Mouse (Mus musculus) limb, embryonic 15.5 days (tissue): Measurements from ENCODE around the gene Gimap8. TPM values are rescaled to one million over a fixed set of nuclear protein-coding genes. Genes with fewer than 3 reads are reported as not detected.

ENCODE experiments used
- ATAC-seq: fragments of 200-750 bp; cut with Nextera tagmentation; 2 replicates; pipeline ENCODE4 v1.8.0; 2017; ENCODE audit warnings: low read depth, moderate TSS enrichment; ENCODE audit not compliant: insufficient number of reproducible peaks, low FRiP score, low TSS enrichment
- H3K27ac ChIP-seq: fragments of 300-500 bp; sonication (generic); 2 replicates; pipeline ENCODE4 v1.5.1; 2015; ENCODE audit warnings: moderate library complexity, mild to moderate bottlenecking, inconsistent platforms
- H3K27me3 ChIP-seq: fragments of 300-500 bp; sonication (generic); 2 replicates; pipeline ENCODE4 v1.6.1; 2015; ENCODE audit warnings: inconsistent platforms
- H3K36me3 ChIP-seq: fragments of 300-500 bp; sonication (generic); 2 replicates; pipeline ENCODE4 v1.6.1; 2015; ENCODE audit warnings: inconsistent platforms
- H3K4me1 ChIP-seq: fragments of 300-500 bp; sonication (generic); 2 replicates; pipeline ENCODE4 v1.6.1; 2015; ENCODE audit warnings: inconsistent platforms
- H3K4me2 ChIP-seq: fragments of 300-500 bp; sonication (generic); 2 replicates; pipeline ENCODE4 v1.6.1; 2015; ENCODE audit warnings: mild to moderate bottlenecking, inconsistent platforms
- H3K4me3 ChIP-seq: fragments of 300-500 bp; sonication (generic); 2 replicates; pipeline ENCODE4 v1.5.1; 2015; ENCODE audit warnings: mild to moderate bottlenecking, inconsistent platforms
- H3K9ac ChIP-seq: fragments of 300-500 bp; sonication (generic); 2 replicates; pipeline ENCODE4 v1.6.1; 2015; ENCODE audit warnings: inconsistent platforms
- H3K9me3 ChIP-seq: fragments of 300-500 bp; sonication (generic); 2 replicates; pipeline ENCODE4 v1.6.1; 2016; ENCODE audit warnings: inconsistent platforms
- WGBS: fragments of 180-500 bp; shearing (Covaris S2); methylation state at CpG from one replicate; pipeline ENCODE4 v1.1.7; 2015; 5-methylcytosine and 5-hydroxymethylcytosine counted together
- polyA plus RNA-seq: library from polyadenylated mRNA; unstranded; fragments of >200 nt; fragmentation: Nextera tagmentation; extraction: Ambion mirVana; gene quantifications from 2 replicates; pipeline ENCODE4 v1.2.1, GENCODE M21; 2015

The Gimap8 gene
- polyA plus RNA-seq, 1 experiment from 2014 or later, result 1.4 TPM

- no peaks in the 10 kb centered on the region for H3K27me3 ChIP-seq
- H3K4me2 ChIP-seq, result no peak overlapping the region
- no peaks in the 10 kb centered on the region for H3K9me3 ChIP-seq
- no peak overlapping the region for H3K9ac ChIP-seq
- H3K36me3 ChIP-seq, result no peaks in the 10 kb centered on the region
- no peaks in the 10 kb centered on the region for H3K4me1 ChIP-seq
- no peak for ATAC-seq
- no peak overlapping the region for H3K27ac ChIP-seq
- WGBS, result 59% methylated on average over 6 of the region's 6 CpGs
- no peak overlapping the region for H3K4me3 ChIP-seq
These were observed 5.6 kb upstream of the Gimap8 start for GRCm38 (mm10) chr6:48641391-48641790.

- H3K9ac ChIP-seq, result no peak overlapping the region
- no peaks in the 10 kb centered on the region for H3K4me1 ChIP-seq
- H3K4me3 ChIP-seq, result no peak overlapping the region
- H3K27ac ChIP-seq, result no peak overlapping the region
- no peaks in the 10 kb centered on the region for H3K36me3 ChIP-seq
- no peak overlapping the region for H3K4me2 ChIP-seq
- 18% methylated on average over 4 of the region's 4 CpGs for WGBS
- H3K27me3 ChIP-seq, result no peaks in the 10 kb centered on the region
- no peaks in the 10 kb centered on the region for H3K9me3 ChIP-seq
- ATAC-seq, result no peak
These were observed 4.2 kb upstream of the Gimap8 start for GRCm38 (mm10) chr6:48642764-48643292.

GRCm38 (mm10) chr6:48645660-48646308 is 1.2 kb upstream of the Gimap8 start:
- no peak overlapping the region for H3K9ac ChIP-seq
- no peaks in the 10 kb centered on the region for H3K36me3 ChIP-seq
- no peak overlapping the region for H3K4me3 ChIP-seq
- H3K4me2 ChIP-seq, result no peak overlapping the region
- WGBS, result 9% methylated on average over 12 of the region's 12 CpGs
- no peaks in the 10 kb centered on the region for H3K4me1 ChIP-seq
- H3K9me3 ChIP-seq, result no peaks in the 10 kb centered on the region
- no peak overlapping the region for H3K27ac ChIP-seq
- no peak for ATAC-seq
- no peaks in the 10 kb centered on the region for H3K27me3 ChIP-seq

- no peak for ATAC-seq
- 82% methylated on average over 4 of the region's 4 CpGs for WGBS
- no peaks in the 10 kb centered on the region for H3K27me3 ChIP-seq
These were observed 734 bp upstream of the Gimap8 start for GRCm38 (mm10) chr6:48646309-48646690.

GRCm38 (mm10) chr6:48647611-48648010 is 577 bp downstream of the Gimap8 start:
- Histone ChIP-seq H3K9ac (no peak overlapping the region), H3K36me3 (no peaks in the 10 kb centered on the region), H3K27me3 (no peaks in the 10 kb centered on the region), H3K4me1 (no peaks in the 10 kb centered on the region), H3K27ac (no peak overlapping the region), H3K4me3 (no peak overlapping the region), H3K4me2 (no peak overlapping the region), H3K9me3 (no peaks in the 10 kb centered on the region)
- WGBS, result 78% methylated on average over 2 of the region's 2 CpGs
- no peak for ATAC-seq

More at GRCm38 (mm10) chr6:48646309-48646690, 734 bp upstream of the Gimap8 start:
- H3K4me1 ChIP-seq, result no peaks in the 10 kb centered on the region
- H3K4me3 ChIP-seq, result no peak overlapping the region
- no peak overlapping the region for H3K27ac ChIP-seq
- H3K36me3 ChIP-seq, result no peaks in the 10 kb centered on the region
- H3K9me3 ChIP-seq, result no peaks in the 10 kb centered on the region
- H3K9ac ChIP-seq, result no peak overlapping the region
- H3K4me2 ChIP-seq, result no peak overlapping the region

- ATAC-seq, result no peak
- H3K36me3 ChIP-seq, result no peaks in the 10 kb centered on the region
- 82% methylated on average over 4 of the region's 4 CpGs for WGBS
These were observed 1.7 kb downstream of the Gimap8 start for GRCm38 (mm10) chr6:48648779-48649178.

GRCm38 (mm10) chr6:48650041-48650440 is 3.0 kb downstream of the Gimap8 start:
- H3K27ac ChIP-seq, result no peak overlapping the region
- H3K9me3 ChIP-seq, result no peaks in the 10 kb centered on the region
- no peak overlapping the region for H3K4me3 ChIP-seq
- H3K9ac ChIP-seq, result no peak overlapping the region
- no peaks in the 10 kb centered on the region for H3K27me3 ChIP-seq
- 86% methylated on average over 9 of the region's 9 CpGs for WGBS
- H3K36me3 ChIP-seq, result no peaks in the 10 kb centered on the region
- H3K4me2 ChIP-seq, result no peak overlapping the region
- ATAC-seq, result no peak
- H3K4me1 ChIP-seq, result no peaks in the 10 kb centered on the region

More at GRCm38 (mm10) chr6:48648779-48649178, 1.7 kb downstream of the Gimap8 start:
- Histone ChIP-seq H3K4me1 (no peaks in the 10 kb centered on the region), H3K27me3 (no peaks in the 10 kb centered on the region), H3K9me3 (no peaks in the 10 kb centered on the region), H3K9ac (no peak overlapping the region), H3K4me2 (no peak overlapping the region), H3K27ac (no peak overlapping the region), H3K4me3 (no peak overlapping the region)

GRCm38 (mm10) chr6:48658721-48659120 is 11.7 kb downstream of the Gimap8 start:
- Histone ChIP-seq H3K4me2 (no peak overlapping the region), H3K9ac (no peak overlapping the region), H3K4me1 (no peaks in the 10 kb centered on the region), H3K9me3 (no peaks in the 10 kb centered on the region), H3K4me3 (no peak overlapping the region), H3K27me3 (no peaks in the 10 kb centered on the region), H3K36me3 (no peaks in the 10 kb centered on the region), H3K27ac (no peak overlapping the region)
- 66% methylated on average over 5 of the region's 5 CpGs for WGBS
- ATAC-seq, result no peak

DNA sequence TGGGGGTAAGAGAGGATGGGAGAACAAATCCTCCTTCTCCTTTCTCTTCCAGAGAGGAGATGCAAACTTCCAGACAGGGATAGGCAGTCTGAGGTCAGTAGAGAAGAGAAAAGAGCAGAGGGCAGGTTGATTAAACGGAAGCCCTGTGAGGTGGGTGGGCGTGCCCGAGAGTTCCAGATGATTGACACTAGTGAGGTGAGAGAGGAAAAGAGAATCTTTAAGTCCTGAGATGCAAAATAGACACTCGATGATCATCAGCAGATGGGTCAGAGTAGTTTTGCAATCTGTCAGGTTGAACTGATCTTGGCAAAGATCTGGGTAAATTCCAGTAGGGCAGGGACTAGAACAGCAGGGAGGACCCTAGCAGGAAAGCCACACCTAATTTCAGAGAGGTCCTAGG is 17.7 kb downstream of the Gimap8 start:
- ATAC-seq, result no peak
- H3K36me3 ChIP-seq, result no peaks in the 10 kb centered on the region
- H3K27me3 ChIP-seq, result no peaks in the 10 kb centered on the region
- WGBS, result 81% methylated on average over 4 of the region's 4 CpGs
- no peaks in the 10 kb centered on the region for H3K9me3 ChIP-seq
- no peak overlapping the region for H3K4me3 ChIP-seq
- H3K27ac ChIP-seq, result no peak overlapping the region
- no peak overlapping the region for H3K9ac ChIP-seq
- no peaks in the 10 kb centered on the region for H3K4me1 ChIP-seq
- H3K4me2 ChIP-seq, result no peak overlapping the region

GRCm38 (mm10) chr6:48665471-48665870 is 18.4 kb downstream of the Gimap8 start:
- Histone ChIP-seq H3K9ac (no peak overlapping the region), H3K9me3 (no peaks in the 10 kb centered on the region), H3K4me2 (no peak overlapping the region), H3K27me3 (no peaks in the 10 kb centered on the region), H3K4me1 (no peaks in the 10 kb centered on the region), H3K36me3 (no peaks in the 10 kb centered on the region), H3K4me3 (no peak overlapping the region), H3K27ac (no peak overlapping the region)
- ATAC-seq, result no peak
- 92% methylated on average over 9 of the region's 9 CpGs for WGBS

DNA sequence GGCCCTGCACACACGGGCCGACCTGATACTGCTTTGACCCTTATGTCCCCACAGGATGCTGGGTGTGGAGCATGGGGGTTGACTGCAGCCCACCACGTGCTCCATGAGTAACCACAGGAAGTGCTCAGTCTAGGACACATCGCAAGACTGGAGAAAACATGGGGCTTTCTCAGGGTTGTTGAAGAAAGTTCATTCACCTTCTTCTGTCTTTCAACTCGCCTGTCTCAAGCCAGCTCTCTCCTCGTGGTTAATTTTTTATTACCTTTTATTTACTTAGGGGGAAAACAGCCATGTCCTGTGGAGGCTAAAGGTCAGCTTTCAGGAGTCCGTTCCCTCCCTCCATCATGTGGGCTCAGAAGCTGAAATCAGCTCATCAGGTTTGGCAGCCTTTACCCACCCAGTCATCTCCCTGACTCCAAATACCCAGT is 19.1 kb downstream of the Gimap8 start:
- no peak overlapping the region for H3K4me2 ChIP-seq
- H3K4me3 ChIP-seq, result no peak overlapping the region
- H3K9me3 ChIP-seq, result no peaks in the 10 kb centered on the region
- H3K4me1 ChIP-seq, result no peaks in the 10 kb centered on the region
- whole genome bisulfite sequencing, result 31% methylated on average over 7 of the region's 7 CpGs
- no peak for ATAC-seq
- no peak overlapping the region for H3K9ac ChIP-seq
- no peaks in the 10 kb centered on the region for H3K27me3 ChIP-seq
- no peak overlapping the region for H3K27ac ChIP-seq
- no peaks in the 10 kb centered on the region for H3K36me3 ChIP-seq

DNA sequence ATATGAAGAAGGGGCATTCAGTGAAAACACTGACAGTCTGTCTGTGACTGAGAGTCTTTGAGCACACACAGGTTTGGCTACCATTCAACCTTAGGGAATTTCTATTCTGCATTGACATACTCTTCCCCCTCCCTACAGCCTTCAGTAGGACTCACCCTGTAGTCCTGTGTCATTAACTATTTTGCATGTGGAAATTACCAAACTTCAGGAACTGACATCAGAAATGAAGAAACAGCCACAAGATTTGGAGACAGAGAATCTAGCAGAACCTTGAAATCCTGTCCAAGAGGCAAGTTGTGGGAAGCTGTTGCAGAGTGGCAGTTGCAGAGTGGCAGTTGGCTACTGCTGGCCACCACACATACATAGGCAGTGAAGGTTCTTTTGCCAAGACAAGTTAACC is 21.0 kb downstream of the Gimap8 start:
- Histone ChIP-seq H3K27me3 (no peaks in the 10 kb centered on the region), H3K4me3 (no peak overlapping the region), H3K9ac (no peak overlapping the region), H3K4me2 (no peak overlapping the region), H3K27ac (no peak overlapping the region), H3K4me1 (no peaks in the 10 kb centered on the region), H3K36me3 (no peaks in the 10 kb centered on the region), H3K9me3 (no peaks in the 10 kb centered on the region)
- ATAC-seq, result no peak
